Mouse (Mus musculus): Measurements from ENCODE around the gene Phf1.

- TF ChIP-seq GATA1 (IDR thresholded peaks at IDR 0.05; ENCODE audit: low read length) (no peak), TAL1 (IDR thresholded peaks at IDR 0.05; ENCODE audit: low read length) (no peak)
Observed at GRCm38 (mm10) chr17:26894342-26894741, 38.5 kb upstream of the Phf1 start.
